Comparison of ENCODE assay signal across 8 mouse cellular contexts in the genomic region with DNA sequence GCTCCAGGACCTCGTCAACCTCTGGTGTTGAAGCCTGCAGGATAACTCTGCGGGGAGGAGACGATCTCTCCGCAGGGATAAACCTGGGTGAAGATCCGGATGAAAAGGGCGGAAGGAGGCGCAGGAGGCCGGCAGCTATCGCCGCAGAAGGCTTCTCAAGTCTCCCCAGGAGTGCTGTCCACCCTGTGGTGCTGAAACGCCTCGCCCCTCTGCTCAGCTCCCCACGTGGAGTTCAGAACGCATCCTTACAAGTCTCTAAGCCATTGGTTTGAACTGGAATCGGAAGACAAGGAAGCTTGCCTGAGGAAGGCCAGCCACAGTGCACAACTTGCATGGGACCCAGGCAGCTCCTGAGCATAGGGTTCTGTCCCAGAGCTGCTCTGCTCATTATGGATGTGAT. TPM values are rescaled to one million over a fixed set of nuclear protein-coding genes. Genes with fewer than 3 reads are reported as not detected.
A peak's percentile ranks its signal among the peaks of the same experiment; 100 is the strongest.
DNase-seq lines count a peak whose midpoint lies in the region; ATAC-seq lines count a peak whose summit lies in the region.
"Had no signal": no experiment of that assay in that cellular context is flagged by ENCODE, and none has a peak within 500 bp of the region (broad histone marks: within the 10 kb centered on the region; RNA-seq: fewer than 3 reads in every experiment).

No protein-coding gene starts in this region.

- peak overlapping the region; percentile 9; the same call in 1 of the 2 replicates for H3K9ac ChIP-seq in midbrain, embryonic 11.5 days (ENCODE audit: low read length)

- DNase-seq in R1 (ENCODE audit: low read depth, low spot score): peak; percentile 96
- peak; percentile 90 for DNase-seq in embryo, embryonic 10.5 days (ENCODE audit: low spot score)
- DNase-seq in heart, postnatal 36 days: peak; percentile 29 to 45
- DNase-seq in large intestine, adult 2 months (ENCODE audit: low read depth, low spot score): peak; percentile 44
- peak; percentile 95 for DNase-seq in midbrain, embryonic 11.5 days (ENCODE audit: low spot score, missing footprints)
- peak; percentile 89 for DNase-seq in testis, postnatal 10 days (ENCODE audit: low spot score)

- no peak overlapping the region for H3K4me3 ChIP-seq in midbrain, embryonic 11.5 days (ENCODE audit: low read depth, low read length)

- H3K4me2 ChIP-seq in midbrain, embryonic 11.5 days: peak overlapping the region; percentile 27

- no peaks in the 10 kb centered on the region for H3K9me3 ChIP-seq in midbrain, embryonic 11.5 days (ENCODE audit: control insufficient read depth, low read length)

- no peaks in the 10 kb centered on the region; the same call in 1 of the 2 replicates for H3K27me3 ChIP-seq in midbrain, embryonic 11.5 days (ENCODE audit: control insufficient read depth, insufficient read depth, low read length)

- ATAC-seq in midbrain, embryonic 11.5 days (ENCODE audit: low FRiP score): no peak
- ATAC-seq in activated CD4-positive, CD25-positive, alpha-beta regulatory T cell, adult 4 months: no peak

- intact Hi-C loops in heart, postnatal 36 days (cut with DNase I): no loop called here

- no peak overlapping the region for H3K27ac ChIP-seq in midbrain, embryonic 11.5 days (ENCODE audit: low read depth, low read length)

- WGBS in large intestine, adult 2 months: 1% methylated on average over 15 of the region's 15 CpGs
- under 1% methylated on average over 15 of the region's 15 CpGs for WGBS in midbrain, embryonic 11.5 days

- peaks cover 21% of the 10 kb centered on the region for H3K4me1 ChIP-seq in midbrain, embryonic 11.5 days (ENCODE audit: control insufficient read depth, insufficient read depth, low read length)

- no peaks in the 10 kb centered on the region for H3K36me3 ChIP-seq in midbrain, embryonic 11.5 days (ENCODE audit: control insufficient read depth, insufficient read depth, low read length)

RNA-seq across cellular contexts. Expression of gene Car4, which starts 13.6 kb away (rescaled TPM):
- 10 to 100 TPM; 36.6 to 67.0 TPM for total RNA-seq in heart, postnatal 36 days (2021)
- 155 and 175 TPM in 2 replicates for polyA plus RNA-seq in large intestine, adult 2 months (2012; rRNA removed)
- polyA plus RNA-seq in midbrain, embryonic 11.5 days (2014; fragmentation: Nextera tagmentation; extraction: Ambion mirVana): 5.5 and 6.6 TPM in 2 replicates
- not detected for polyA plus RNA-seq in activated CD4-positive, CD25-positive, alpha-beta regulatory T cell, adult 4 months (2017; shearing (Covaris generic))
- polyA plus RNA-seq: liver, embryonic 16.5 days had no signal

RNA-seq across cellular contexts. Expression of gene Znhit3, which starts 27.8 kb away (rescaled TPM):
- total RNA-seq in heart, postnatal 36 days (2021): 10 to 100 TPM in 1 of 2 experiments, 1 to 10 TPM in 1; 8.8 to 10.5 TPM
- polyA plus RNA-seq in large intestine, adult 2 months (2012; rRNA removed): 14.2 and 14.5 TPM in 2 replicates
- 69.4 and 72.4 TPM in 2 replicates for polyA plus RNA-seq in midbrain, embryonic 11.5 days (2014; fragmentation: Nextera tagmentation; extraction: Ambion mirVana)
- polyA plus RNA-seq in activated CD4-positive, CD25-positive, alpha-beta regulatory T cell, adult 4 months (2017; shearing (Covaris generic)): 10 to 100 TPM; 34.7 to 35.7 TPM

Comparison
In these comparisons a context has a peak if more than half of its experiments do, and no peak if none do; other contexts are left out.
1. DNase-seq: peak in every context shown above with its lines; median percentile 96 in R1; 95 in midbrain, embryonic 11.5 days; 90 in embryo, embryonic 10.5 days; 89 in testis, postnatal 10 days; 44 in large intestine, adult 2 months; 37 in heart, postnatal 36 days.
2. RNA of gene Car4, which starts 13.6 kb away (polyA plus RNA-seq): 155 to 175 TPM in large intestine, adult 2 months; 5.5 to 6.6 TPM in midbrain, embryonic 11.5 days and not detected in activated CD4-positive, CD25-positive, alpha-beta regulatory T cell, adult 4 months; every median in the first group is over 10 times any median in the second.